Mouse (Mus musculus): ENCODE data around the gene Fam166a. TPM values are rescaled to one million over a fixed set of nuclear protein-coding genes. Genes with fewer than 3 reads are reported as not detected.

Fam166a gene
- total RNA-seq, 4 experiments from 2014 or later, result 1.4 TPM; not detected in 3

DNA sequence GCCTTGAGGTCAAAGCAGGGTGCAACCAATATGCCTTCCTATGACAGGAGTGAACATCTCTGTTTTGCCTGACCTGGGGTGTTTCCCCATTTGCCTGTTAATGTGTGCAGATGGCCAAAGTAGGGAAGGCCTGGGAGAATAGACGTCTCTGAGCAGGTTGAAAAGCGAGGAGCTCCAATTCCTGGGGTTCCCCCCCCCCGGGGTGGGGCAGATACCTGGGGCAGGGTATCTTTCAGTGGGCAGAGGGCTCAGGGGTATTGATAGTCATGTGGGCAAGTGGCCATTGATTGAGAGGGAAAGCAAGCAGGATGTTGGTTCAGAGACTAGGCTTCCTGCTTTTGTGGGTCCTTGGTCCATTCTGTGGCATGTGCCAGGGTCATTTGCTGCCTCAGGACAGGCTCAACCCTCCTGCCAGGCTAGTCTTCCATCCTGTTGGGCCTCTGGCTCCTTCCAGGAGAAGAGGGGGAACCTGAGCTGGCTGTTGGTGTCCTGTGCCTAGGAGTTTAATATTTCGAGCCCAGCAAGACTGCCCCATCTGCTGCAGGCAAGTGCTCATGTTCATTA is 49.3 kb downstream of the Fam166a start:
- no peak for DNase-seq (ENCODE audit: low spot score in 2 of 2)

Other genes starting within 250 kb of the Fam166a start
- 10 to 100 TPM; 73.6 to 77.5 (median 75.6) TPM for gene Mrpl41, start 243.6 kb upstream of the Fam166a start, total RNA-seq (2022)
- gene Pnpla7, start 242.7 kb upstream of the Fam166a start, total RNA-seq (2022), result 10 to 100 TPM; 17.9 to 28.0 (median 26.6) TPM
- 100 to 1,000 TPM; 404 to 462 (median 421) TPM for gene Nsmf, start 164.4 kb upstream of the Fam166a start, total RNA-seq (2022)
- gene Entpd8, start 138.4 kb upstream of the Fam166a start, total RNA-seq (2022), result not detected
- not detected for gene Noxa1, start 123.6 kb upstream of the Fam166a start, total RNA-seq (2022)
- gene Nrarp, start 38.0 kb upstream of the Fam166a start, total RNA-seq (2022), result 10 to 100 TPM; 20.5 to 27.9 (median 23.4) TPM
- 1 to 10 TPM; 2.2 to 3.4 (median 2.5) TPM for gene Tor4a, start 21.9 kb upstream of the Fam166a start, total RNA-seq (2022)
- gene Nelfb, start 7.3 kb upstream of the Fam166a start, total RNA-seq (2022), result 10 to 100 TPM; 58.4 to 64.2 (median 59.4) TPM
- under 1 TPM in 3 of 4 experiments, not detected in 1; 0.23 to 0.82 (median 0.30) TPM for gene Stpg3, start 4.1 kb upstream of the Fam166a start, total RNA-seq (2022)
- gene Tubb4b, start 6.0 kb downstream of the Fam166a start, total RNA-seq (2022), result 100 to 1,000 TPM; 332 to 365 (median 345) TPM
- not detected for gene Slc34a3, start 15.6 kb downstream of the Fam166a start, total RNA-seq (2022)
- gene Rnf224, start 18.0 kb downstream of the Fam166a start, total RNA-seq (2022), result not detected
- 100 to 1,000 TPM; 263 to 288 (median 266) TPM for gene Rnf208, start 23.5 kb downstream of the Fam166a start, total RNA-seq (2022)
- gene Cysrt1, start 23.7 kb downstream of the Fam166a start, total RNA-seq (2022), result not detected
- 1 to 10 TPM in 3 of 4 experiments, under 1 TPM in 1; 0.67 to 4.2 (median 3.4) TPM for gene AL732309.1, start 28.1 kb downstream of the Fam166a start, total RNA-seq (2022)
- gene Tmem203, start 36.7 kb downstream of the Fam166a start, total RNA-seq (2022), result 10 to 100 TPM; 31.7 to 38.3 (median 36.3) TPM
- gene Tprn, start 43.9 kb downstream of the Fam166a start, total RNA-seq (2022), result 10 to 100 TPM; 26.5 to 30.6 (median 28.6) TPM
- gene Ssna1, start 53.7 kb downstream of the Fam166a start, total RNA-seq (2022), result 10 to 100 TPM; 57.5 to 67.8 (median 62.1) TPM
- gene Anapc2, start 53.7 kb downstream of the Fam166a start, total RNA-seq (2022), result 100 to 1,000 TPM in 2 of 4 experiments, 10 to 100 TPM in 2; 88.6 to 111 (median 96.9) TPM
- gene Tmem210, start 69.4 kb downstream of the Fam166a start, total RNA-seq (2022), result not detected
- not detected for gene Lrrc26, start 71.2 kb downstream of the Fam166a start, total RNA-seq (2022)
- gene Grin1, start 100.4 kb downstream of the Fam166a start, total RNA-seq (2022), result 100 to 1,000 TPM; 390 to 399 (median 395) TPM
- gene Man1b1, start 113.6 kb downstream of the Fam166a start, total RNA-seq (2022), result 10 to 100 TPM; 57.3 to 64.7 (median 61.0) TPM
- gene Dpp7, start 137.6 kb downstream of the Fam166a start, total RNA-seq (2022), result 10 to 100 TPM; 35.1 to 50.7 (median 37.9) TPM
- 10 to 100 TPM; 20.9 to 31.0 (median 25.8) TPM for gene Uap1l1, start 146.9 kb downstream of the Fam166a start, total RNA-seq (2022)
- gene Sapcd2, start 153.6 kb downstream of the Fam166a start, total RNA-seq (2022), result 1 to 10 TPM; 1.7 to 3.8 (median 2.3) TPM
- gene Entpd2, start 177.1 kb downstream of the Fam166a start, total RNA-seq (2022), result 10 to 100 TPM; 13.1 to 17.5 (median 16.2) TPM
- gene Npdc1, start 180.6 kb downstream of the Fam166a start, total RNA-seq (2022), result 100 to 1,000 TPM; 307 to 332 (median 316) TPM
- under 1 TPM in 2 of 4 experiments, not detected in 2; 0.40 to 0.84 TPM for gene Fut7, start 204.5 kb downstream of the Fam166a start, total RNA-seq (2022)
- gene Abca2, start 210.0 kb downstream of the Fam166a start, total RNA-seq (2022), result 100 to 1,000 TPM; 176 to 185 (median 183) TPM
- gene Clic3, start 238.1 kb downstream of the Fam166a start, total RNA-seq (2022), result 1 to 10 TPM in 2 of 4 experiments, not detected in 2; 1.2 to 1.6 TPM
- gene Paxx, start 242.3 kb downstream of the Fam166a start, total RNA-seq (2022), result 10 to 100 TPM; 67.2 to 88.0 (median 78.1) TPM

Data from left cerebral cortex, adult 8-10 months (tissue).